Mouse (Mus musculus): Measurements from ENCODE around the gene Pdpk1.

Pdpk1 gene

DNA sequence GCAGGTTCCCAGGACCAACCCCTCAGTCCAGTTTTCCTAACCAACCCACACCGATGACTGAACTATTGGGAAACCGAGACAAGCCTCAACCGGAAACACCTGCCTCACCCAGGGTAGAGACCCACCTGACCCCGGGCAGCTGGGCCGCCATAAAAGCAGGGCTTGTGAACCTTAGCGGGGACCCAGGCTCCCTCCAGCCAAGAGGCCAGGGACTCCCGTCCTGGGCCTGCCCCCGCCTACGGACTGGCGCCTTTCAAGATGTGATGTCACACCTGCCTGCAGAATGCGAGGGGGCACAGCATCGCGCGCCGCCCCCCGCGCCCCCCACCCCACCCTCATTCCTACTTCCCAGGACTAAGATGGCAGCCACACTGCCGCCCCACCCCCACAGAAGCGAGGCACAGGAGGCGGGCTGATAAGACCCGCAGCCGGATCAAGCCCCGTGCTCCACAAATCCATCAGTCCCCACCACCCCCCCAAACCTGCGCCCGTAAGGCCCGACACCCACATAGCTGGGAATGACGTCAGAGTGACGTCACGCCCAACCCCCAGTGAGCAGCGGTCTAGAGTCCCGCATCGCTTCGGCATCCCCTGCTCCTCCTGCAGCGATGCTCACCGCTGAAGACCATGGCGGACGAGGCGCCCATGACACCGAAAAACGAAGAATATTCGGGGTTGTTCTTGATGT is 18.0 kb upstream of the Pdpk1 start:
- CTCF ChIA-PET: interaction anchor here in 2 of 4 experiments (0.6 kb wide), 2 partner anchors 25 to 35 kb away, joined by 3 to 4 read pairs; no protein-coding TSS in a partner anchor
- POLR2A ChIA-PET: interaction anchor here in 3 of 4 experiments (0.5 to 14.6 kb wide), 60 partner anchors 7 to 501 kb away, joined by 3 to 228 read pairs (median 5); partner anchors contain the start of genes Abca3 (in 2 of the 3), Ccnf (in 2 of the 3), Ntn3 (in 2 of the 3) and Pdpk1 (in 2 of the 3)

DNA sequence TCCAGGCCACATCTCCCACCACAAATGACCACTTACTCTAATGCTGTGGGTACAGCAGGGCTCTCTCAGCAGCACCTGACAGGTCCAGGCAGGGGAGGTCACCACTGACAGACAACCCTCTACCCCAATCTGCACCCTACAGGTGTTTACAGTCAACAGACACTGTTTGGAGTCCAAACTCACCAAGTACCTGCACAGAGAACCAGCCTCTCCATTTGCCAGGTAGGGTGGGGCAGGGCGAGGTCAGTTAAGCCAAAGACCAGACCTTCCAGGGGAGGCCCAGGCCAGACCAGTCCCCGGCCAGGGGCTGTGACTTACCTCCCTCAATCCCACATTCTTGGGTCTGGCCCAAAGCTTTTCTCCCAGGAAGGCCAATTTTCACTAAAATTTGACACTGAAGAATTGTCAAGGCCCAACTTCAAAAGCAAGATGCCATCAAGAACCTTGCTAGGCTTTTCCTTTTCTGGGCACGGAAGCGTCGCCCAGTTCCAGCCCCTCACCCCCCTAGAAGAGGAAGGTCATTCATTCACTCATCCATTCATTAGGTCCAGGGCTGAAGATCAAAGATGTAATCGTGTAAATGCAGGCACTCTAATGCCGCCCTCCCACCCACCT is 17.3 kb upstream of the Pdpk1 start:
- ChIA-PET CTCF (interaction anchor here in 1 of 4 experiments (0.6 kb wide), 1 partner anchor 26 kb away, joined by 4 read pairs; no protein-coding TSS in a partner anchor), POLR2A (interaction anchor here in 3 of 4 experiments (0.5 to 14.6 kb wide), 41 partner anchors 7 to 297 kb away, joined by 3 to 228 read pairs (median 6); partner anchors contain the start of genes Ccnf (in 2 of the 3), Ntn3 (in 2 of the 3), Pdpk1 (in 2 of the 3) and Tbc1d24 (in 2 of the 3))

DNA sequence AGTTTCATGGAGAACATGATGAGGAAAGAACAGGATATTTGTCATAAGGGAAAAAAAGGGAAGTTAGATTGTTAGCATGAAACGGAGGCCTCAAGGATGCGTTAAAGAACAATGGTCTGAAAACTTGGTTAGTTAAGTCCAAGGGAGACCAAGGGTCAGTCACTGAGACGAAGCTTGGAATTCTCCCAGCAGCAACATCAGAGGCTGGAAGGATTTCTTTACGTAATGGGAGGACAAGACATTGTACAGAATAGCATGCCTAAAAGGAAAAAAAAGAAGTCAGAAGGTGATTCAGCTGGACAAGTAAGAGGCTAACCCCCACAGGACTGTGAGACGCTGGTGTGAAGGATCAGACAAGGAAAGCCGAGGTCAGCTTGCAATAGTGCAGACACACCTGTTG is 16.4 kb upstream of the Pdpk1 start:
- POLR2A ChIA-PET: interaction anchor here in 3 of 4 experiments (0.6 to 14.6 kb wide), 18 partner anchors 9 to 361 kb away, joined by 3 to 228 read pairs (median 8); partner anchors contain the start of genes Ccnf (in 2 of the 3), Pdpk1 (in 2 of the 3), Tbc1d24 (in 2 of the 3) and Ntn3 (in 1 of the 3)
- CTCF ChIA-PET: interaction anchor here in 1 of 4 experiments (0.5 kb wide), 1 partner anchor 82 kb away, joined by 3 read pairs; no protein-coding TSS in a partner anchor

DNA sequence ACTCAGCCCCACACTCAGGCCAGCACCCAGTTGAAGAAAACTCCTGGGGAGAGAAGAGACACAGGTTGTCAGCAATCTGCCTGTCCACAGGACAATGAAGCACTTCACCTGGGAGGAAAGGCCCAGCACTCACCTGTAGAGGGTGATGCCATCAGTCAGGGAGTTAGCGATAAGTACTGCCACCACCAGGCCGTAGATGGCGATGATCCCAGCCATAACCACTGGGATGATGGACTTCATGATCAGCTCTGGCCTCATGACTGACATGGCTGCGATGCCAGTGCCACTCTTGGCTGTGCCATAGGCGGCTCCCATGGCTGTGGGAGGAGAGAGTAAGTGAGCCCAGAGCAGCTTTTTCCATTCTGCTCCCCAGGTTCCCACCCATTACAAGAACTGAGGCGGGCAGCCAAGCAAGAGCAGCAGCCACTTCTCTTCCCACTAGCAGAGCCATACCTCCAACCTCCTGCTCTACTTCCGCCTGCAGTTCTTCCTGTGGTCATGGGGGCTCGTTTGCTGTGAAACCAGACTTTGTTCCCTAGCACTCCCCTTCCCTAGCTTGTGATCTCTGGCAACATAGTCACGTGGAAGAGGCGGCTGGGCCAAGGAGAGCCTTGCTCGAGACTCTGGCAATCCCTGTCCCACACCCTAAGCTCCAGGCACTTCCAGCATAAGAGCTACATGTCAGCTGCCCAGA is 14.0 kb upstream of the Pdpk1 start:
- CTCF ChIA-PET: interaction anchor here in 3 of 4 experiments (0.5 to 2.2 kb wide), 6 partner anchors 8 to 195 kb away, joined by 3 to 6 read pairs (median 3); no protein-coding TSS in a partner anchor
- POLR2A ChIA-PET: interaction anchor here (0.8 to 14.6 kb wide), 40 partner anchors 8 to 363 kb away, joined by 3 to 228 read pairs (median 4); partner anchors contain the start of genes Ccnf (in 2 of the 4), Pdpk1 (in 2 of the 4), Tbc1d24 (in 2 of the 4) and Abca3 (in 1 of the 4)

DNA sequence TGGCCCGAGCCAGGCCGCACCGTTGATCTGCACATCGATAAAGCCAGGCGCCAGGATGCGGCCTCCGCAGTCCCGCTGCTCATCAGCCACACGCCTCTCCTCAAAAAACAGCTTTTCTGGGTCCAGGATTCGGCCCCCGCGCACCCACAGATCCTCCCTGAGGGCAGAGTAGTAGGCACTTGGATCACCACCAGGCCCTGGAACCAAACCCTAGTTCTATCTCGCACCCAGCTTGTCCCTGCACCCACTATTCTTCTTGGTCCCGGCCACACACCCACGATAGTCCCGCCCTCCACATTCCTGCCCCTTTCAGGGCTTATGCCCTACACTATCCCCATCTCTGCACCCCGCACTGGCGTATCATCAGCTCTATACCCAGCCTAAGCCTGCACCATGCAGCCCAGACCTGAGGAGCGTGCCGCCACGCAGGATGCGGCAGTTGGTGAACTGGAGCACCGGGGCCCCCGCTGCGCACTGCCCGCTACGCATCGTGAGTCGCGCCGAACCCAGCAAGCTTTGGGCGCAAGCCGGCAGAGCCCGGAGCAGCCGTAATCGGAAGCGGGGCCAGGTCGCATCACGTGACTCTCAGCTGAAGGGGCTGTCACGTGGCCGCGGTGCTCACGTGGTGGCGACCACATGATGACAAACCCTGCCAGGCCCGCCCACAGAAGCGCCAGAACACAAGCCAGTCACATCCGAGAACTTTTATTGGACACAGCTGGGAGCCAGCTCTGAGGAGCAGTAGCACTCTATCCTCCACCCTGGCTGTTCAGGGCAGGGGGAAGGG is 12.6 kb upstream of the Pdpk1 start, which contains the start of gene Amdhd2:
Gene Amdhd2, minus strand, starts transcription at position 591 of the 787 bp plus-strand sequence.
- ChIA-PET CTCF (interaction anchor here (0.5 to 2.8 kb wide), 6 partner anchors 10 to 364 kb away, joined by 3 to 14 read pairs (median 6); partner anchors contain the start of genes Prss32 (in 1 of the 4) and Prss41 (in 1 of the 4)), POLR2A (interaction anchor here (0.6 to 14.6 kb wide), 79 partner anchors 9 to 364 kb away, joined by 3 to 228 read pairs (median 4); partner anchors contain the start of genes Tedc2 (in 4 of the 4), Ccnf (in 3 of the 4), Ntn3 (in 3 of the 4) and Pdpk1 (in 3 of the 4))

DNA sequence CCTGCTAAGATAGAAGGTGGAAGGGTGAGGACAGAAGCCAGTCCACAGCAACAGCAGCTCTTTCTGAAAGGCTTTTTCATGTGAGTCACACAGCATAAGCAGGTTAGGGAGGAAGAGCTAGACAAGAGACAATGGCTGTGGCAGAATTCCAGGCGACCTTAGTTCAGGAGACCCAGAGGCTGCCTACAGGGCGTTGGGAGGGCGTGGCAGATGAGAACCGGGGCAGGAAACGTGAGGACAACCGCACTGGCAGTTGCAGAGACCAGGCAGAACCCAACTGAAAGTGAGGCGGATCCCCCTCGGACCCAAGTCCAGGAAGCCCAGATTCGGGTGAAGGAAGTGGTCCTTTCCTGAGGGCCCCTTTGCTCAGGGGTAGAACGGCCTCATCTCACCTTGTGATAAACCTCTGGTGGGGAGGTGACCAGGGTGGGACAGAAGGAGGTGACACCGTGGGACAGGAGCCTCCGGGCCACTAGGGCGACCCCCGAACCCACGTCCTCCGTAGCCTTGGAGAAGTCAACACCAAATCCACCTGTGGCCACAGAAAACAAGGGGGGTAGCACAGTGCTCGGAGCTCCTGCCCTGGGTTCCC is 12.0 kb upstream of the Pdpk1 start:
- POLR2A ChIA-PET: interaction anchor here (0.6 to 14.6 kb wide), 64 partner anchors 7 to 365 kb away, joined by 3 to 228 read pairs (median 4); partner anchors contain the start of genes Ccnf (in 3 of the 4), Pdpk1 (in 3 of the 4), Tbc1d24 (in 2 of the 4) and Tedc2 (in 2 of the 4)
- CTCF ChIA-PET: interaction anchor here in 2 of 4 experiments (0.6 to 2.8 kb wide), 4 partner anchors 10 to 147 kb away, joined by 4 to 14 read pairs (median 6); no protein-coding TSS in a partner anchor

DNA sequence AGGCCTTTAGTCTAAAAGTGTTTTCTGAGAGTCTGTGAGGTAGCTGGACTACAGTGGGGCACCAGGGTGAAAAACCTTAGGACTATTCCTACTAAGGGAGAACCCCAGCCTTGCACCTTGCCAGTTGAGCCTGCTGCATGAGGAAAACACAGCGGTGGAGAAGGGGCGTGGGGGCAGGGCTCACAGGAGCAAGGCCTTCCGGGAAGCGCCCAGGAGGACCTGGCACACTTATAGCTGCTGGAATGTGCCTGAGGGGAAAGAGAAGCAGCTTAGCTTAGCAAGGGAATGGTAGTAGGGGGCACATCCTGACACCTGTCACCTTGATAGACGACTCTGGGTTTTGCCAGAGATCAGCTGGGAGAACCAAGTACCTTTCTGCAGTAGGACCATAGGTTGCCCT is 10.7 kb upstream of the Pdpk1 start:
- ChIA-PET POLR2A (interaction anchor here in 3 of 4 experiments (0.7 to 14.6 kb wide), 21 partner anchors 8 to 366 kb away, joined by 3 to 228 read pairs (median 5); partner anchors contain the start of genes Atp6v0c (in 3 of the 3), Pdpk1 (in 2 of the 3), Tbc1d24 (in 2 of the 3) and Tedc2 (in 2 of the 3)), CTCF (interaction anchor here in 3 of 4 experiments (0.6 to 2.8 kb wide), 4 partner anchors 9 to 319 kb away, joined by 3 to 14 read pairs (median 4); no protein-coding TSS in a partner anchor)

DNA sequence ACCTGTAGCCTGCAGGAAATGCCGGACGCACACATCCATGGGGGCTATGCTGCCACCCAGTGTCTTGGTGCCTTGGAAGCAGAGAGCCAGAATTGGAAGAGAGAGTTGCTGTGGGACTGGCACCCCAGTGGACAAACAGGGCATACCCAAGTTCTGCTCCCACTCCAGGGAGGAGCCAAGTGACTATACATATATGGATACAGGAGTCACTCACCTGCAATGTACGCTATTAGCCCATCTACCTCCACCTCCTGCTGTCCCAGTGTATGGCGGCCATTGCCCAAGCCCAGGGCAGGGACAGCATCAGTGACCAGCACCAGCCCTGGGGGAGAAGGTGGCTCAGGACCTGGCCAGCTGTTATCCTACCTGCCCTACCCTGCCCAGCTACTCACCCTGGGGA is 6.8 kb upstream of the Pdpk1 start:
- ChIA-PET CTCF (no interaction called here), POLR2A (interaction anchor here in 3 of 4 experiments (0.8 to 2.1 kb wide), 3 partner anchors 11 to 257 kb away, joined by 4 to 5 read pairs (median 4); partner anchors contain the start of genes Rnps1 (in 1 of the 3) and Tedc2 (in 1 of the 3))

DNA sequence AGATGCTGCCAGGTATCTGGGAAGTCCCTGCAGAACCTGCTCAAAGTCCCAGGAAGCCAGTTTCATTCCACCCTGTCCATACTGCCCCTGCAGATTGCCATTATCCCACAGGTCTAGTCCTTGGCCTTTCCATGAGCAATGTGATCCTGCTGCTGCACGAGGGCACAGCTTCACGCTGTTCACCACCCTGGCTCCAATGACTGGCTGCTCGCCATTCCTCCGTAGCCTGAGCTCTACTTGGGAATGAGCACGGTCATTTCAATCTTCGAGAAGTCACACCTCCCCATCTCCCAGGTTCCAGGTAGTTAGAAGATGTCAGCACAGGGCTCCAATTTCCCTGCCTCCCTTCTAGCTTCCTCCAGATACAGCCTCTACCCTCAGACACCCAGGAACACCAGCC is 6.4 kb upstream of the Pdpk1 start:
- ChIA-PET CTCF (no interaction called here), POLR2A (interaction anchor here in 3 of 4 experiments (0.5 to 2.1 kb wide), 5 partner anchors 11 to 257 kb away, joined by 3 to 5 read pairs (median 4); partner anchors contain the start of genes Rnps1 (in 1 of the 3) and Tedc2 (in 1 of the 3))

DNA sequence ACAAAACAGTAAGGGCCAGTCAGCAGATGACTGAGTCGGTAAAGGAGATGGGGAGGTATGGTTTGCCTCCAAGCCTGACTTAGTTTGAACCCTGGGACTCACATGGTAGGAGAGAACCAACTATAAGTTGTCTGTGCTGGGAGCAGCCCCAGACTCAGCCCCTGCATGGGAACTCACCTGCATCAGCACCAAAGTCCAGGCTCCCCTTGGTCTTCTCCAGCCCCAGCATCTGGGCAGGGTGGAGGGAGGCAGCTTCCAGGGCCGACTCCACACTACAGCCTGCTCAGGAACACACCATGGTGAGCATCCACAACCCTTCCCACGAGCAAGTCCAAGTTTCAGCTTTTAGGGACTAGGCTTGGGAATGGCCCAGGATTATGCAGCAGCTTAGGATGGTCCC is 5.7 kb upstream of the Pdpk1 start:
- POLR2A ChIA-PET: interaction anchor here in 2 of 4 experiments (0.8 to 7.4 kb wide), 6 partner anchors 8 to 123 kb away, joined by 3 to 160 read pairs (median 5); partner anchors contain the start of genes Amdhd2 (in 2 of the 2), Atp6v0c (in 2 of the 2), Ccnf (in 1 of the 2) and Tedc2 (in 1 of the 2)
- CTCF ChIA-PET: no interaction called here

DNA sequence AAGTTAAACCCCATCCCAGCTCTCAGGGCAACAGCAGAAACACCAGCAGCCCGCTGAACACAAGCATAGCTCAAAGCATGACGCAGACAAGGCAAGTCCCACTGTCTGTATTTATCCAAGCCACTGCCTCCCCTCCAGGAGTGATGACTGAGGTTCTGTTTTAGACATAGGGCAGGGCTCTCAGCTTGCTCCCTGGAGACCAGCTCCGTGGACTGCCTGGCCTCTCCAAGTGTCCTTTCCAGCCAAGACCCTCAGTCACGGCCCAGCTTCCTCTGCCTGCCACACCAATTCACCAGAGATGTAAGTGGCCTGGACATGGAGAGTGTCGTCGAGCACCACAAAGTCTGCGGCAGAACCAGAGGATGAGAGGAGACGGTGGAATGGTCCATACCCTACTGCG is 5.0 kb upstream of the Pdpk1 start:
- POLR2A ChIA-PET: interaction anchor here in 2 of 4 experiments (0.7 to 7.4 kb wide), 8 partner anchors 9 to 262 kb away, joined by 3 to 160 read pairs (median 4); partner anchors contain the start of genes Amdhd2 (in 2 of the 2), Atp6v0c (in 2 of the 2), Ccnf (in 1 of the 2) and Tedc2 (in 1 of the 2)
- CTCF ChIA-PET: no interaction called here

DNA sequence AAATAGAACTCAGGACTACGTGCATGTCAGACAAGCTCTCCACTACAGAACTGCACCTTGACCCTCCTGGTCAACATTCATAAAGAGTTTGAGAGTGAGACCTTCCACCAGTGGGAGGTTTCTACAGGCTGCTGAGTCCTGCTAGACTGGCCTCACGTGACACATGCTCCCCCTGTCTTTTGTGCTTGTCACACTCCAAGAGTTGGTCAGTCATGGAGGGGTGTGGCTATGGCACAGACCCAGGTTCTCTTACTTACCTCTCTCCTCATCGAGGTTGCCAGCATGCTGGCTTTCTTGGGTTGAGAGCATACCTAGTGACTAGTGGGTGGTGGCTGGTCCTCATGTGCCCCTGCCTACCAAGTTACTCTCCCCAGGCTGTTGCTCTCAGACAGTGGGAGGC is 3.7 kb upstream of the Pdpk1 start:
- CTCF ChIA-PET: no interaction called here
- POLR2A ChIA-PET: interaction anchor here in 2 of 4 experiments (1.3 to 7.4 kb wide), 4 partner anchors 10 to 21 kb away, joined by 4 to 160 read pairs (median 101); partner anchors contain the start of genes Amdhd2 (in 2 of the 2) and Atp6v0c (in 2 of the 2)

DNA sequence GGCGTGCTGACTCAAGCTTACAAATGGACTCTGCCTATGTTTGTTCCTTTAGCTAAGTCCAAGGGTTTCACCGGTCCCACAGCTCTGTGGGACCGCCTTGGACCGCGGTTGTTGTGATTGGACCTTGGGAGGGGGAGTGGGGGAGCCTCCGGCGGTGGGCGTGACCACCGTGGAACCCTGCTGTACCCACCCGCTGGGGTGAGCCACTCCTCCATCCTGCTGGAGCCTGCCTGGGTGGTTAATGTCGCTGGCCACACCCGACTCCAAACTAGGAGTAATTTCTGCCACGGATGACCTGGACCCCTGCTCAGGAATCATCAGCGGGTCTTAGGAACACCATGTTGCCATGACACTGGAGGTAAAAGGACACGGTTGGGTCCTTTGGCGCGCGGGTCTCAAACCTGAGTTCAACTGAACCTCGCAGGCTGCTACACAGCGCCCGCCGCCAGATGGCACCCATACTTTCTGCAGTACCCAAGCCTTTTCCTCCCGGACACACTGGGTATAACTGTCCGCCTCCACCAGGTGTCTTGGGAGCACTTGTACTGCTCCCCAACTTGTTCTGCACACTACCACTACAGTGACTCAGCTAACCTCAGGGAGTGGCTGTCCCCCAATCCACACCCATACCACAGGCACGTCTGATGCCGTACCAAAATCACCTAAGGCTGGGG is 1.3 kb upstream of the Pdpk1 start:
- CTCF ChIA-PET: interaction anchor here (0.6 to 2.5 kb wide), 27 partner anchors 10 to 550 kb away, joined by 3 to 16 read pairs (median 4); partner anchors contain the start of genes Abca3 (in 1 of the 4), Amdhd2 (in 1 of the 4), Ccnf (in 1 of the 4) and Mlst8 (in 1 of the 4)
- POLR2A ChIA-PET: interaction anchor here (0.6 to 7.4 kb wide), 63 partner anchors 8 to 515 kb away, joined by 3 to 160 read pairs (median 4); partner anchors contain the start of genes Amdhd2 (in 4 of the 4), Ccnf (in 3 of the 4), Atp6v0c (in 2 of the 4) and Tedc2 (in 2 of the 4)

DNA sequence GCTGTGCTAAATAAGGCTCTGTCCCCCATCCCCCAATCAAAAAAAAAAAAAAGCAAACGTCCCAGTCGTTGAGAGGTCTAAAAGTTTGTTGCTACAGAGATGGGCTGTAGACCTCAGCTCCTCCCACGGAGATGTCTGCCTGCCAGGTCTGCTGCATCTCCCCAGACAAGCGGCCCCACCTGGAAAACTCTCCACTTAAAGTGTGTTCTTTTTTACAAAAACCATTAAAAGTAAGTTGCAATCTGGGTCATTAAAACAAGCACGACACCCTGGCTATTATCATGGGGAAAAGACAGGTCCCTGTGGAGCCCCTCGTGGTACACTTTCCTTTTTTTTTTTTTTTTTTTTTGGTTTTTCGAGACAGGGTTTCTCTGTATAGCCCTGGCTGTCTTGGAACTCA is 658 bp upstream of the Pdpk1 start:
- ChIA-PET POLR2A (interaction anchor here (0.6 to 7.4 kb wide), 64 partner anchors 8 to 516 kb away, joined by 3 to 160 read pairs (median 4); partner anchors contain the start of genes Amdhd2 (in 4 of the 4), Ccnf (in 3 of the 4), Atp6v0c (in 2 of the 4) and Abca3 (in 1 of the 4)), CTCF (interaction anchor here (0.5 to 2.5 kb wide), 27 partner anchors 10 to 551 kb away, joined by 3 to 16 read pairs (median 4); partner anchors contain the start of genes Abca3 (in 1 of the 4) and Amdhd2 (in 1 of the 4))

DNA sequence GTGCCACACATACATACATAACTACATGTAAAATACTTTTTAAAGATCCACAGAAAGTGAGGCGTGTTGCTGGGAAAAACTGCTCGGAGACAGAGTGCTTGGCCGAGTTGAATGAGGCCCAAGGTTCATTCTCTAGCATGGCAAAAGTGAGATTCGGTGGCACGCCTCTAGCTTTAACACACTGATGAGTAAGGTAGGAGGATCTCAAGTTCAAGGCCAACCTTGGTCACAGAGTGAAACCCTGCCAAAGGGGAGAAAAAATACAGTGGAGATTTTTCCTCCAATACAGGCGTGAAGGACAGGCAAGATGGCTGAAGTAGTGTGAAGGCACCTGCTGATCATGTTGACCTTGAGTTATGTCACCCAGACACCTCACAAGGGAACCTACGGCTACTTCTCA is 1.3 kb downstream of the Pdpk1 start:
- POLR2A ChIA-PET: interaction anchor here in 2 of 4 experiments (0.7 to 7.4 kb wide), 3 partner anchors 15 to 378 kb away, joined by 3 to 160 read pairs (median 3); partner anchors contain the start of genes Amdhd2 (in 1 of the 2), Atp6v0c (in 1 of the 2), Ccnf (in 1 of the 2) and Traf7 (in 1 of the 2)
- CTCF ChIA-PET: interaction anchor here in 1 of 4 experiments (1.4 kb wide), 1 partner anchor 18 kb away, joined by 3 read pairs; no protein-coding TSS in a partner anchor
